Mouse (Mus musculus): ENCODE data around the gene a.

DNA sequence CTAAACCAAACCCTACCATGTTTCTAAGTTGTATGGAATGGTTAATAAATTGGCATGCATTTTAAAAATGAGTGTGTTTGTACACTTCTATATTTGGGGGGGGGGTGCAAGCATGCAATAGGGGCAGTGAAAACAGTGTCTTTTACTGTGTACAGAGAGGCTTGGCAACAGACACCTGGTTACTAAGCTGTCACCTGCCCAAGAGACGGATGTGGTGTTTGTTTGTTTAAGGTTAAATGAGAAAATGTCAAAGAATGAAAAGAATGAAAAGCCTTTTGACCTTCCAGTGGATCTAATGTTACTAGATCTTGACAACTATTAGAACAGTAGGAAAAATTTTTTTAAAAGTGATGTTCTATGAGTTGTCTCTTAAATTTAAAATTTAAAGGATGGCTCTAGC lies 16.5 kb downstream of the a start:
- TF ChIP-seq CTCF (IDR thresholded peaks at IDR 0.05; ENCODE audit: low read depth) (no peak), EP300 (optimal IDR thresholded peaks at IDR 0.05) (no peak)
